Mouse (Mus musculus) layer of hippocampus, postnatal 36 days (tissue): Measurements from ENCODE around the gene Nek10. TPM values are rescaled to one million over a fixed set of nuclear protein-coding genes. Genes with fewer than 3 reads are reported as not detected.
"Not testable (repeated sequence)": the region's sequence is repeated elsewhere in the genome, so short reads cannot be mapped to it uniquely, and the experiment has no call there.

Source experiments
- DNase-seq, 2 experiments: peaks; one replicate each; pipeline ENCODE4 v3.0.0; 2022
- total RNA-seq, 2 experiments: library from RNA; stranded (reverse); gene quantifications; 2 replicates each; pipeline ENCODE4 v1.2.3; 2021

Gene Nek10
- total RNA-seq, 2 experiments from 2014 or later: 3.5 to 5.1 TPM

DNA sequence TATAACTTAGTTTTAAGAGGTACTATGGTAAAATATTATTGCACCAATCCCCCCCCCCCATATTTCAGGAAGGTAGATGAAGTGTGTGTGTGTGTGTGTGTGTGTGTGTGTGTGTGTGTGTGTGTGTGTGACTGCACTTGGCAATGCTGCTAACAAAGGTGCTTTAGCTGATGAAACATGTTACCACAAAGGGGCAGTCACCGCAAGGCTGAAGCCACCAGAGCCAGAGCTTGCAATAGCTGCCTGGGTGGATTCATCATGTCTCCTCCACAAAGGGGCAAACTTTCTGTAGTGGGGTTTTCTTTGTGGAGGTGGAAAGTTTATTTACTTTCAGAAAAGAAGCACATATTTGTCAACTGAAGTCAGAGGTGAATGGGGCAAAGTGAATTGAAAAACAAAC lies 67.9 kb downstream of the Nek10 start:
- no peak for DNase-seq

DNA sequence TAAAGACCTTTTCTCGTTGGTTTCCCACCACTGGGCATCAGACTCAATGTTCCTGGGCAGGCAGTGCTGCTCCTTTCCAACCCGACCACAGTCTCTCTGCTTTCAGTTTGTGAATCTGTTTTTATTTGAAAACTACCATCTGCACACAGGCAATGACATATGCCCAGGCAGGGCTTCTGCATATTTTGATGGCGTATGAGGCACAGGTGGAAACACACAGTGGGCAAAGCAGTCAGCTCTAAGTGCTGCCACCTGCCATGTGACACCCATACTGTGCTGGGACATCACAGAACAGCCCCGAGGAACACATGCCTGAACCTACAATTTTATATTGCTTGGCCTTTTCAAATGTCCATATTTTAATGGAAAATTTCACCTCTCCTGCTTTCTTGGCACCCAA lies 68.5 kb downstream of the Nek10 start:
- peak; percentile 42 to 44 for DNase-seq

DNA sequence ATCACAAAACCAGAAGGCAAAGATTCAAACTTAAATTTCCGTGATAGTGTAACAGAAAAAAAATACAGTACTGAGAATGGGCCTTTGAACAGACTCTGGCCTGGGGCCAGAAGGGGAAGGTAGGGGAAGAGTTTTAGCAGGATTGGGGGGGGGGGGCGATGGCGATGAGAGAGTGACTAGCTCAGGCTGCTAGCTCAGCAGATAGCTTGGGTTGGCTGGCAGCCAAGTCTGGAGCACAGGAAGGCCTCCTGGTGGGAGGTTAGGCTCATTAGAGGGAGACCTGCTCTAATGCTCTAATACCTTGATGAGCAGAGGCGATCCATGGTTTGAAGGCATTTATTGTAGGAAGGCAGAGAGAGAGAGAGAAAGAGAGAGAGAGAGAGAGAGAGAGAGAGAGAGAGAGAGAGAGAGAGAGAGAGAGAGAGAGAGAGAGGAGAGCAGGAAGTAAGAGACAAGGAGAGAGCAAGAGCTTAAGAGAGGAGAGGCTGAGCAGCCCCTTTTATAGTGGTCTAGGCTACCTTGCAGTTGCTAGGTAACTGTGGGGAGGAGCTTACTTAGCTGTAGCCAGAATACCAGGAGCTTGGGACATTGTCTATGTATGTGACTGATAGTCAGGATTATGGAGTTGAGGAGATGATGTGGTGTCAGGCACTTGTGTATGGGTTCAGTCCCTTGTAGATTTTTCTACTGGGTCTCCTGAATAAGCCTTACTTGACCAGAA lies 90.9 kb downstream of the Nek10 start:
- no peak for DNase-seq

DNA sequence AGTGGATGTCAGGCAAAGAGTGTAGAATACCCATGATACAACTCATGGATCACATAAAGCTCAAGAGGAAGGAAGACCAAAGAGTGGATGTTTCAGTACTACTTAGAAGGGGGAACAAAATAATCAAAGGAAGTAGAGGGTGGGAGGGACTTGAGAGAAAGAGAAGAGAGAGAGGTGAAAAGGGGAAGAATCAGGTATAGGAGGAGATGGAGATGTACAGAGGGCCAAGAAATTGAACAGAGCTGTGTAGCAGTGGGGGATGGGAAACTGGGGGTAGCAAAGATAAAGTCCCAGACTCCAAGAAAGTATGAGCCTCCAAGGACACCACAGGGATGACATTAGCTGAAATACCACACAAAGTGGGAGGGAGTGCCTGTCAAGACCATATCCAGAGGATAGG lies 91.6 kb downstream of the Nek10 start:
- no peak for DNase-seq

DNA sequence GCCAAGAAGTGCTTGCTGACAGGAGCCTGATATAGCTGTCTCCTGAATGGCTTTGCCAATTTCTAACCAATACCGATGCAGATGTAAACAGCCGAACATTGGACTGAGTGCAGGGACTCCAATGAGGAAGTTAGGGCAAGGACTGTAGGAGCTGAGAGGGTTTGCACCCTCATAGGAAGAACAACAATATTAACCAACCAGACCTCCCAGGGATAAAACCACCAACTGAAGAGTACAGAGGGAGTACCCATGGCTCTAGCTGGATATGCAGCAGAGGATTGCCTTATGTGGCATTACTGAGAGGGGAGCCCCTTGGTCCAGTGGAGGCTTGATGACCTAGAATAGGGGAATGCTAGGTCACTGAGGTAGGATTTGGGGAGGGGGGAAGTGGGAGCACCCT lies 92.1 kb downstream of the Nek10 start:
- DNase-seq: no peak

DNA sequence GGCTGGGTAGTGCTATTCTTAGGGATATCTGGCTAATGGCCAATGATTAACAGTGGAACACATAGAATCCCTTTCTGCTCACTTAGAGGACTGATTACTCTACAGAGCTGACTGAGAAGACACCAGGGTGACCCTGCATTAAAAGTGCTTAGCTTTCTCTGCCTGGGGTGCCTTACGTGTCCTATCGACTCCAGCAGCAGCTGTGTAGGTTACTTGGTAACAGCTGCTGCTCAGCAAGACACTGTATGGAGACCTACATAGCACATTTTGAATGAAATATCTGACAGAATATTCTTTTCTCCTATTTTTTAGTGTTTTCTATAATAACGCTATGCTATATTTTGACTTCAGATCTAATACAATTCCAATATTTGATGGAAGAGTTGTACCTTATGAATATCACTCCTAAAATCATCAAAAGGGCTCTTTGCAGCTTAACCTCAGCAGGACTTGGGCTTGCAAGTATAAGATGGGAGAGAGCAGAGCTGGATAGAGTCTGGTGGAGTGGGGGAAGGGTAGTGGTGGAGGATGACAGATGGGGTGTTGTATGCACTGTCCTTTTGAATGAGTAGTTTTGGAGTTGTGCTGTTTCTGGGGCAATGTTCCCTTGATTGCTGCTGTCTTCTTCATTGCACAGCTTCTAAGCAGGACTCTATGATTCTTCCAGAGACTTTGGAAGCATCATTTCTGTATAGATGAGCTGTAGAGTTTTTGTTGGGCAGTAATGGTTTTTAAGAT lies 93.4 kb downstream of the Nek10 start:
- no peak for DNase-seq

DNA sequence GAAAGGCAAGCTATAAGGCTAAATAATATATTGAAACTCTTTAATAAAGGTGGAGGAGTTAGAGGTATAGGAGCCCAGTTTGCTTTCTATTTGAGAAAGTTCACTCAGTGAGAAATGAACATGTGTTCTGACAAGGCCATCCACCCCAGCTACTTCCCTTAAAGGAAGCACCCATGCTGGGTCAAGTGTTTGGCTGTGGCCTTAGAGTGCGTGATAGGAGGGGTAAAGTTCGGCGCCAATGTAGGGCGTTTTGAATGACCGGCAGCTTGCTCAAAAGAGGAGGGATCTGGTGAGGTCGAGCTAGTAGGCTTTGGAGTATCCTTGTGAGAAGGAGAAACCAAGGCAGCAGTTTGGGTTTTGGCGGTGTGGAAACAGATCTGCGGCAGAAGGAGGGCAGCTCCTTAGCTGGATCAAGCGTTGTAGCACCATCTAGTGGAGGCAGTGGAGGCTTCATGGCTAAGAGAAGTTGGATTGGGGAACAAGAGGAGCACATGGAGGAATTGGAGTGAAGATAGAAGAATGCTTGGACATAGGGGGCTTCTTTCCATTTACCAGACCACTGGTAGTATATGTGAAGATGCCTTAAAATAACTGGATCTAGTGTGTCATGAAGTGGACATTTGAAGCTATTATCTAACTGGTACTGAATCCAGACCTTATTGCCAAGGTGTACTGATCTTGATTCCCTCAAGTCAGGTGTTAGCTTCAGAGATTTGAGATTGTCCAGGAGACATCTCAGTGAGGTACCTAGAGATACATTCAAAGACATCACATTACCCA lies 101.7 kb downstream of the Nek10 start:
- DNase-seq: peak; percentile 65 to 67

DNA sequence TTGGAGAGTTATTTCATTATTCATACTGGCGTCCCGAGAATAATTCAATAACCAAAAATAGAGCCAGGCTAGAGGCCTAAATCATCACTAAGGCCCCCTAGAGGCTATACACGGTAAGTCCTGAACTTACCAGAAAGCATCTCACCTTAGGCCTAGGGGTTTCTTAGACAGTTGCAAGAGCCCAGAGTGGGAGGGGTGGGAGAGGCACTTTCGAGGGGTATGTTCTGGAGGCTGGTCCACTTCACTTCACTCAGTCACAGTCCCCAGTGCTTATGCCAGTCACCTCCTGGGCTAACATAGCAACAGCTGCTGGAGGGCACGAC lies 102.3 kb downstream of the Nek10 start:
- no peak for DNase-seq

DNA sequence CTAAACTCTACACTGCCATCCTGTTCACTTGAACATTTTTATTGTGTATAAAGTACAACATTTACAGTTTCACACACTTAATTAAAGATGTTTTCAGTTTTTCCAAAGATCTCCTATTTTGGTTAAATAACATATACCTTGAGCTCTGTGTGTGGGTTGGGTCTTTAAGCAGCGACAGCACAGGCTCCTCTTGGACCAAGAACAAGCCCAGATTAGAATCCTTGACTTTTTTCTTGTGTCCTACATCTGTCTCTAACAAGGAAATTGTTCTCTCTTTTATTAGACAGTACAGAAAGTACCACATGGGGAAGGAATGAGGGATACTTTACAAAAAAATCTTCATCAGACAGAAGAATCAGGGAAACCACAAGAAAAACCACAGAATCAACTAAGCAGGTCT lies 122.4 kb downstream of the Nek10 start:
- DNase-seq: no peak

DNA sequence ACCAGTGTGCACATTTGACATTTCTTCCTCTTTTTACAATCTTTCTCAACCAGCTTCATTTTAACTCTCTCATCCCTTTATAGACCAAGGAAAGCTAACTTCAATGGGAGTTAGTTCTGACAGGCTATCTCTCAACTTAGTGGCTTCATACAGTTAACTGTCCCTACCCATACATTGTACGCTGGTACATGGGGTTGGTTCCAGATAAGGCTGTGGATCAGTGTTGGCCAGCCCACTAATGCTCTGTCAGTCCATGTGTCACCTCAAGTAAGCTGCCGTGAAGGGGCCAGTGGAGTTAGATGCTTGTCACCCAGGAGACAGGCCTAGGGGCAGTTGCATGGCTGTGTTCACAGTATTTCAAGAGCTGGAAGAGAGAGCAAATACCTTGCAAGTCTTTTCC lies 124.3 kb downstream of the Nek10 start:
- DNase-seq: no peak

DNA sequence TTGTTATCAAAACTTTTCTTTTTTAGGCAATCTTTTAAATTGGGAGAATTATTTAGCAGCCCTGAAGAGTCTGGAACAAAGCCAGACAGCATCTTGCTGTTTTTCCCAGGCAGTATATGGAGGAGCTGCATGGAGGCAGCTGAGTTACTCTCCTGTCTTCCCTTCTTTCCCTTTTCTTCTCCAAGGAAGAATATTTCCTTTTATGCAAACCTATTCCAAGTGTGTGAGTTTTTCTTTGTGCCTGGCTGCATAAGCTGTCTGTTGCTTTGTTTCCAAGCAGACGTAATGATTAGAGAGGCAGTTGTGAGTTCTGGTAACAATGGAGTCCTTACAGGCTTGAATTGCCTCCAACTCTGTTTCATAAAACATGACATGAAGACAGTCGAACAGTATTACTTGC lies 131.8 kb downstream of the Nek10 start:
- no peak for DNase-seq

DNA sequence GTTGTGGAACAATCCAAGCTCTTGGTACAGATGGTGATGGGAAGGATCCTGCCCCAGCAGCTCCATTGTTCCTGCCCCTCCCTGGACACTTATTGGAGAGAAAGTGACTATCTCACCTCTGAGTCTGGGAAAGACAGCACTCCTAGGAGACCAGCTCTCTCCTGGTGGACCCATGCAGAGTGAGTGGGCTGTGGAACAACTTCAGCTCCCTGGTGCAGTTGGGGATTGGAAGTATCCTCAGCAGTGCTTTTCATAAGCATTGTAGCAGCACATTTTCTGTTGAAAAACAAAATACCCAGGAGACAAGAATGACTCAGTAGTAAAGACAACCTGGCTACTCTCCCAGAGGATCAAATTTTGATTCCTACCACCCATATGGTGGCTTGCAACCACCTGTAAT lies 142.7 kb downstream of the Nek10 start:
- no peak for DNase-seq

DNA sequence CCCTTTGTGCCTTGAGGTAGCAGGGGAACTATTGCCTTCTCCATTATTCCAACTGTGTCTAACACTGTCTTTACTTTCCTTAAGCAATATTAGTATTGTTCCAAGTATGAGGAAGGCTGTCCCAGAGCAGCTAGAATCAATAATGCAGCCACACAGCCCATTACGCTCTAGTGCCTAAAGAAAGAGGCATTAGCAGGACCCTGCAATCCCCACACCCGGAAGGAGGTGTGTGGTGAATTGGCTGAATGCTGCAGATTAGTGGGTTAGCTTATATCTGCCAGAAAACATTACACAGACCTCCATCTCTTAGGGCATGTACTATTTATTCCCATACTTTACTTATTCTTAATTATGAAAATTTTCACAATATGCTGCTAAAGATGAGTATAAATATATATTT lies 145.8 kb downstream of the Nek10 start:
- no peak for DNase-seq

DNA sequence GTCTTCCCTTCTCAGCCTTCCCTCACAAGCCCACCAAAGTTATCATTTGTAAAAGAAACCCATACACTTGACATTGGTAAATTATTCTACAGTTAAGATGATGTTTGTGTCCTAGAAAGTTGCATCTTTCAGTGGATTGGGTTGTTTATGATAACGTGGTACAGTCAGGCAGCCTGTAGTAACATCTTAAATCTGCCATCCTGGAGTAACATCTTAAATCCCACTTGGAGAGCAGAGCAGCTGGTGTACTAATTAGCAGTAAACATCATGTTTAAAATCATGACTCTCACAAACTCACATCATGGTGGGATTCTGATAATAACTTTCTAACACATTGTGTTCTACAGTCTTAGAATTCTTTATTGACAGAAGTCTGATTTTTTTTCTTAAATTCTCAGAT lies 148.6 kb downstream of the Nek10 start:
- DNase-seq: no peak

DNA sequence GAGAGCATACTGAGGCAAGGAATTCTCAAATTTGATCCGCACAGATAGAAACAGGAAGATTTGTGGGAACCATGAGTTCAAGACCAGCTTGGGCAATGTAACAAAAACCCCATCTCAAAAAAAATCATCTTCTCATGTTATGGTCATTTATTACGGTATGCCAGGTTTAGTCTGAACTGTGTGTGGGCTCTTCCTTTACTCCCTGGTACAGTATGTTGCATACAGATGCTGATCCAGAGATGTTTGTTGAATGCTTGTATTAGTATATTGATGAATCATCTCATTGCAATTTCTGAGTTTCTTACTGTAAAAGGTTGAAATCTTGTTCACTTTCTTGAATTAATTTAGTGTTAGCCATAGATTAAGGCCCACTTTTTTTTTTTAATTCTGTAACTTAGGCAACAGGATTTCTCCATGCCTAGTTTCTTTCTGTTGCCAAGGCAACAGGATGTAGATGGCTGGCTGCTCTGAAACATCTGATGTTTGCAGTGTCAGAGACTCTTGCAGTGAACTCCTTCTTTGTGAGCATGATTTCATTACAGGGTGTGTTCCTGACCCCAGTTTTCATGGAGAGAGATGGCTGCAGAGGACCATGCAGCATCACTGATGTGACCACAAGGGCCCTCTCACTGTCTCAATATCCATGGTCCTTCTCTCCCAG lies 156.7 kb downstream of the Nek10 start:
- DNase-seq: no peak

DNA sequence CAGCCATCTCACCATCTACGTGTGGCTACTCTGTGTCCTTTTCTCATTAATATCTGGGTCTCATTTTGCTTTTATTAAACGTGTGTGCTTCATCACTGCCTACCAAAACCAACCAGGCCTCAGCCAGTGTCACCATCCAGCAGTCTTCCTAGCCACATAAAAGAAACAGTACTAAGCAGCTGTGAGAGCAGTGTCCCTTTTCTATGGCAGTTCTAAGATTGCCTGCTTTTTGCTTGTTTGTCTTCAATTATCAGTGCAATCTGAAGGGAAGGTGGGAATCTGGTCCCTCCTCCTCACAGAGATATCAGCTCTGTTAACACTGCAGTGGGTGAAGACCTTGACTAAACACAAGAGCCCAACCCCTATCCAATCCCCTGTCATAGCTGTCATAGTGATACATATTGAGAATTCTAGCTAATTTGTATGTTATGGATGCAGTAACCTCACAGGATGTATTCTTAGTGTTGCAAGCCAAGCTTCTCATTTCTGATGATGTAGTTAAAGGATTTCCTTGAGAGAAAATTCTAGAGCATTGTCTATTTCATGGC lies 157.3 kb downstream of the Nek10 start:
- DNase-seq: no peak

DNA sequence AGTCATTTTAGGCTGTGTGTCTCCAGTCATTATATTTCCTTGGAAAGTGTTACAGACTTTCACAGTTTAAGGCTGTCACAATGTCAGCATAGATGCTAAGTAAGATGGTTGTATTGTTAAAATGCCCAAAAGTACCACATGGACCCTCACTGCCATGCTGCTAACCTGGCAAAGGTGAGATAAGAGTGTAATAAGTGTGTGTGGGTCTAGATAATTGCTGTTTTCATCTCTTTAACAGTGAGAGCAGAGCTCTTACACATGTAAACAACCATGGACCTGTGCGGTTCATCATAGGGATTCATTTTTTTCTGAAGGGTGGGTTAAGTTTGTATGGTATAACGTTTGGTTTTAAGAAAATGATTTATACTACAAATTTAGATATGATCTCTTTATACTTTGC lies 167.4 kb downstream of the Nek10 start:
- DNase-seq: no peak

DNA sequence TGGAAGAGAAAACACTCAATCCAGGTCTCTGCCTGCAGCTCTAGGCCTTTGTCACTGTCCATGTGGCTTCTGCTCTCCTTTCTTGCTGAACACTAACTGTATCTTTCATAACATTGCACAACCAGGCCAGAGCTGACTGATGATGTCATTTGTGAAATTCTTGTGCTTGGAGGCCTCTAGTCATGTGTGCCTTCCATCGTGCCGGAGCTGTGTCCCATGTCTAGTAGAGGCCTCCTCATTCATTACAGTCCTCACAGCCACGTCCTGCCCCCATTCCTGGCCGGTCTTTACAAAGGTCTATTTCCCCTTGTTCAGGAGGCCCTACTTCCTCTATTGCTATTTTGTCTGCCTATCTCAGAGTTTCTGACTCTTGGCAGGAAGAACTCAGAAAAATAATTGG lies 167.8 kb downstream of the Nek10 start:
- no peak for DNase-seq

DNA sequence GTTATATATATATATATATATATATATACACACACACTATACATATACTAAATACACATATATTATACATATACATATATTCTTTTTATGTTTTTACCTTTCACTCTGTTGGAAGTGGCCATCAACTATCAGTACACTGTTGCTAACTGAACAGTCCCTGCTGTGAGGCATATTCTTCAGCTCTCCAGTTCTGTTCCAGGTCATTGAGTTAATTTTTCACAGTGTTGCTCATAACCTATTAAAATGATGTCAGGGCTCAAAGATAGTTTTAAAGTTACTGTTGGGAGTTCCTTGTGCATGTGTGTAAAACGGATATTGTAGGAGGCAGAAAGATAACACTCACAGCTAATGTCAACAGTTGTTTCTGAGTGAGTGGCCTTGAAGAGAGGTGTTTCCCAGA lies 170.9 kb downstream of the Nek10 start:
- no peak for DNase-seq

DNA sequence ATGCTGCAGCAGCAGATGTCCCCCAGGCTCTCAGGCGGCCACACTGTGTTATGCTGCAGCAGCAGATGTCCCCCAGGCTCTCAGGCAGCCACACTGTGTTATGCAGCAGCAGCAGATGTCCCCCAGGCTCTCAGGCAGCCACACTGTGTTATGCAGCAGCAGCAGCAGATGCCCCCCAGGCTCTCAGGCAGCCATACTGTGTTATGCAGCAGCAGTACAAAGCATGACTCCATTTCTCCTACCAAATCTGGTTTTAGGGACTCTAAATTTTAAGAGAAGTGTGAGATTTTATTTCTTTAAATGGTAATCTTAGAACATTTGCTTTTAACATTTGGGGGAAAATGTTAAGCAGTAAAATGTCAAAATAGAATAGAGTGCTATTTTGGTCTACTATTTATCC lies 180.9 kb downstream of the Nek10 start:
- not testable (repeated sequence) for DNase-seq

DNA sequence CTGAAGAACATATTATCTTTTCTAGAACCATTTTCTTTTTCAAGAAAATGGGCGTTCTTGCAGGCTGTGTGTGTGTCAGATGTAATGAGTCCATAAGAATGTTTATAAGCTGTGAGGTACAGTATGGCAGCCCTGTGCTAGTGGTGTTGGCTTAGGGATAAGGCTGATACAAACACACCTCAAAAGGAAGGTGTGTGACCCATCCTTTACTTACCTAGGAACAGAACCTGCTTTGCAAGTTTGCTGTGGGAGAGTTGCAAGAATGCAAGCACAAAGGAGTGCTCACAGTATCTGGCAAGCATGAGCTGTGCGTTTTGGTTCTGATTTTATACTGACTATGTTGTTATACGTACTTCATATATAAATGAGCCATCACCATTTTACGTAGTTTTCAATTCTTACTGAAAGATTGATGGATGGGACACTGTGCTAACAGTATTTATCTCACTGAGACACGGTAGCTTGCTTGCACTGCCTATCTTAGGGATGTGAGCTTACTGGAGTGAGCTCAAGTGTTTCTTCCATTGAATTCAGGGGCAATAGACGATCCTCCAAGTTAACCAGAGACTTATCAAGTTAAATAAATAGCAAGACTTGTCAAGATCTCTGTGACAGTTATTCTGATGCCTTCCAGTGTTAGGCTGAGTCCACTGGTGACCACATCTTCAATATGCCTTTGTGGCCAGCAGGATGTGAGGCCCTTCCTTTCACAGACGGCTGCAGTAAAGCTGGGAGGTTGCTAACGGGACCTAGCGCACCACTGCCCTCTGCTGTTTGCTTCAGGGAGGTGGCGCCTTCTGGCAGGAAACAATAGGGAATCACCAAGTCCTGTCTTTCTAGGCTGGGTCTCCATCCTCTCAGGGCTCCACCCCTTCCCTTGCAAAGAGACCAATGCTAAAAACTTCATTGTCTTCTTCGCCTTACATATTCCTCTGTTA lies 181.8 kb downstream of the Nek10 start:
- DNase-seq: peak; percentile 54 to 58

DNA sequence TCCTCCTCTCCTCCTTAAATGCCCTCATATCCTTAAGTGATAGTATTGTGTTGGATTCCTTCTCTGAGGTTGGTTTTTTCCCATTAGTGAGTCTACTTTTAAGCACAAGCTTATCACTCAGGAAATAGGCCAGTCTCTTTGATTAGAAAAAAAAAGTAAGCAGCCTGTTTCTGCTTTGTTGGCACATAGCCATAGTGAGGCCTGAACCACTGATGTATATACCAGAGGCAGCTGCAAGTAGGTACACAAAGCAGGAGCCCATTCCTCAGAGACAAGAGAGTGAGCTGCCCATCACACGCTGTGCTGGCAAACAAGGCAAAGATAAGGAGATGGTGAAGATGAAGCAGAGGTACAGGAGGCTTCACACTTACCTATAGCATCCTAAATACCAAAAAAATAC lies 184.2 kb downstream of the Nek10 start:
- no peak for DNase-seq
